Mouse (Mus musculus) ES-Bruce4 (cell line): ENCODE measurements around the gene Npw. TPM values are rescaled to one million over a fixed set of nuclear protein-coding genes. Genes with fewer than 3 reads are reported as not detected.
A peak's percentile ranks its signal among the peaks of the same experiment; 100 is the strongest.
"Not testable (repeated sequence)": the region's sequence is repeated elsewhere in the genome, so short reads cannot be mapped to it uniquely, and the experiment has no call there.

Source experiments
- H3K27ac ChIP-seq: 2 replicates; pipeline ENCODE4 v1.5.1; 2012; ENCODE audit warnings: low read length, inconsistent platforms; ENCODE audit not compliant: insufficient read depth
- H3K27me3 ChIP-seq: 2 replicates; pipeline ENCODE4 v1.6.1; 2012; ENCODE audit warnings: mild to moderate bottlenecking, low read length, inconsistent platforms; ENCODE audit not compliant: control insufficient read depth, poor library complexity, insufficient read depth, severe bottlenecking
- H3K36me3 ChIP-seq: 2 replicates; pipeline ENCODE4 v1.6.1; 2012; ENCODE audit warnings: inconsistent platforms, mild to moderate bottlenecking, low read length, moderate library complexity; ENCODE audit not compliant: control insufficient read depth, poor library complexity, insufficient read depth, severe bottlenecking
- H3K4me1 ChIP-seq: one replicate; pipeline ENCODE4 v1.8.1; 2011; ENCODE audit warnings: low read length; ENCODE audit not compliant: control insufficient read depth, insufficient read depth
- H3K4me3 ChIP-seq: 2 replicates; pipeline ENCODE4 v1.5.1; 2011; ENCODE audit warnings: low read depth, mild to moderate bottlenecking, low read length
- H3K9ac ChIP-seq: 2 replicates; pipeline ENCODE4 v1.6.1; 2012; ENCODE audit warnings: low read depth, mild to moderate bottlenecking, inconsistent platforms; ENCODE audit not compliant: poor library complexity, severe bottlenecking
- H3K9me3 ChIP-seq: replicated peaks from 2 replicates; pipeline ENCODE4 v1.6.1; 2012; ENCODE audit warnings: mild to moderate bottlenecking, low read length, inconsistent platforms; ENCODE audit not compliant: control insufficient read depth, poor library complexity, insufficient read depth, severe bottlenecking
- CTCF ChIP-seq: IDR thresholded peaks from one replicate; pipeline ENCODE4 v1.8.1; 2011; ENCODE audit warnings: low read depth, low read length
- EP300 ChIP-seq: IDR thresholded peaks from 2 replicates; pipeline ENCODE4 v1.6.1; 2011; ENCODE audit warnings: low read depth, low read length; ENCODE audit not compliant: insufficient read depth
- POLR2A ChIP-seq: IDR thresholded peaks from one replicate; pipeline ENCODE4 v1.8.1; 2011; ENCODE audit warnings: low read length; ENCODE audit not compliant: insufficient read depth
- polyA plus RNA-seq: library from polyadenylated mRNA; stranded (reverse); fragments of >200 nt; gene quantifications from 2 replicates; pipeline ENCODE4 v1.2.4, GENCODE M21; 2011; ENCODE audit warnings: low read depth; ENCODE audit not compliant: missing spikeins, insufficient read depth, insufficient read length

Gene Npw
- polyA plus RNA-seq, 1 experiment: 1.6 TPM

DNA sequence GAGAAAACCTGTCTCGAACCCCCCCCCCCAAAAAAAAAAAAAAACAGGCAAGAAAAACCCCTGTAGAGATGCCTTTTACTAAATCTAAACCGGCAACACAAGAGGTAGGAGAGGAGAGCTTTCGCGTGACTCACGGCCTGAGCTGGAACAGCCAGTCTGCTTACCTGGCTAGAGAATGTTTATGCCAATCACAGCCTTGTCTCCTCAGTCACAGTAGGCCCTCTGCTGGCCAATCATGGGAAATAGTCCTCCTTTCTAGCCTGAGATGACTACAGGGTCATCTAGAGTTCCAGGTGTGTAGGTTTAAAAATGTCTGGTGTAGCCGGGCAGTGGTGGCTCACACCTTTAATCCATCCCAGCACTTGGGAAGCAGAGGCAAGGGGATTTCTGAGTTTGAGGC lies 9.2 kb upstream of the Npw start:
- H3K4me1 ChIP-seq: peaks cover 2% of the 10 kb centered on the region
- 0 out of 2 replicates have a peak overlapping the region, but pooled peaks have one; percentile 19 for H3K27ac ChIP-seq
- no peaks in the 10 kb centered on the region for H3K9me3 ChIP-seq
- no peak overlapping the region for H3K9ac ChIP-seq
- no peaks in the 10 kb centered on the region for H3K36me3 ChIP-seq
- no peak for TF ChIP-seq POLR2A
- peak; percentile 53 for TF ChIP-seq CTCF
- no peaks in the 10 kb centered on the region for H3K27me3 ChIP-seq
- H3K4me3 ChIP-seq: no peak overlapping the region

DNA sequence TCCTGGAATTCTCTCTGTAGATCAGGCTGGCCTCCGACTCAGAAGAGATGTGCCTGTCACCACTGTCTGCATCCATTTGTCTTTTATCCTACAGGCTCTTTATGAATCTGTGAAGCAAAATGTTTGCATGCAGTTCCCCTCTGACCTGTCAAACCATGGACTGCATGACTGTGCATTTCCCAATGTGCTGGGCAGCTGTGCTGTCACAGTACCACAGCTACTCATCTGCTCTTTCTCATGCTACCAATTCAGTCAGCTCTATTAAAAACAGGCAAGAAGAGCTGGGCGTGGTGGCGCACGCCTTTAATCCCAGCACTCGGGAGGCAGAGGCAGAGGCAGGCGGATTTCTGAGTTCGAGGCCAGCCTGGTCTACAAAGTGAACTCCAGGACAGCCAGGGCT lies 8.8 kb upstream of the Npw start:
- not testable (repeated sequence) for H3K4me3 ChIP-seq, H3K9me3 ChIP-seq, H3K4me1 ChIP-seq, H3K36me3 ChIP-seq, H3K27ac ChIP-seq, H3K27me3 ChIP-seq, H3K9ac ChIP-seq

DNA sequence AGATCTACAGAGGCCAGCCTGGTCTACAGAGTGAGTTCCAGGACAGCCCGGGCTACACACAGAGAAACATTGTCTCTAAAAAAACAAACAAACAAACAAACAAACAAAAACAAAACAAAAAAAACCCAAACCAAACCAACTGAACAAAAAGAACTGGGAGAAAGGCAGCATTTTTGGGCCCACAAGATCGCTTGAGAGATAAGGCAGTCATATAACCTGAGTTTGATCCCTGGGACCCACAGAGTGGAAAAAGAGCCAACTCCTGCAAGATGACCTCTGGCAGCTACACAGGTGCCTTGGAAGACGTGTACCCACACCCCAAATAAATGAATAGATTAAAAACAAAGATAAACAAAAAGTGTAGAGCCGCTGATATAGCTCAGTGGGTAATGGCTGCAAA lies 3.3 kb downstream of the Npw start:
- TF ChIP-seq EP300 (no peak), CTCF (no peak), POLR2A (no peak)
- Histone ChIP-seq H3K27ac (no peak overlapping the region), H3K27me3 (no peaks in the 10 kb centered on the region)

DNA sequence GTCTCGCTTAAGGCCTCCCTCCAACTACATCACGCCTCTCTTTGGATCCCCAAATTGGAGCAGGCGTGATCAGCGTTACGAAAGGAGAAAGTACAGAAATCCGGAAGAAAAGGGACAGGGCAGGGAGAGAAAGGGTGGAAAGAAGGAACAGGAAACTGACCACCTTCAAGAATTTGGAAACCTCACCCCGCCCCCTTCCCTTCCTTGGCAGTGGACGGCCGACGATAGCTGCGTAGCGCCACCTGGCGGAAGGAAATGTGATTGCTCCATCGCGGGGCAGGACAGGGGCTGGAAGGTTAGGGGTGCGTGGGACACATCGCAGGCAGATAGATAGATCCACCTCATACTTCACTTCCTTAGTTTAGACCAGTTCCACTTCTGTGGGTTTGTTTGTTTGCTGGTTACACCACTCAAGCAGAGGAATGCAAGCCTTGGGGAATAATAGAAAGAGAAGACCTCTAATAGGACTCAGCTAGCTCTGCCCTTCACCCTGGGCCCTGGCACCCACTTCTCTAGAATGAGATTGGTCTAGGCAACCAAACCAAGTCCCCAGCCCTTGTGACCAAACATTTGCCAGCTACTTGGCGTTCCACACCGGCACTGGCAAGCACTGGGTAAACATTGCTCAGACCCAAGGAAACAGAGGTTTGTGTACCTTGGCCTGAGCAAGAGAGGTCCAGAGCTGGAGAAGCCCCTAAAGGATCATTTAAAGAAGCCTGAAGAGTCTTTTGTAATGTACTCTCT lies 4.1 kb downstream of the Npw start:
- Histone ChIP-seq H3K4me3 (peak overlapping the region; percentile 47), H3K36me3 (no peaks in the 10 kb centered on the region), H3K9me3 (no peaks in the 10 kb centered on the region), H3K27me3 (no peaks in the 10 kb centered on the region), H3K9ac (0 out of 2 replicates have a peak overlapping the region, but pooled peaks have one; percentile 39), H3K27ac (no peak overlapping the region), H3K4me1 (no peaks in the 10 kb centered on the region)
- TF ChIP-seq CTCF: peak; percentile 98
- TF ChIP-seq POLR2A: no peak

More for the DNA sequence above, 3.3 kb downstream of the Npw start:
- Histone ChIP-seq H3K36me3 (no peaks in the 10 kb centered on the region), H3K9ac (no peak overlapping the region), H3K4me1 (no peaks in the 10 kb centered on the region), H3K4me3 (no peak overlapping the region), H3K9me3 (no peaks in the 10 kb centered on the region)

DNA sequence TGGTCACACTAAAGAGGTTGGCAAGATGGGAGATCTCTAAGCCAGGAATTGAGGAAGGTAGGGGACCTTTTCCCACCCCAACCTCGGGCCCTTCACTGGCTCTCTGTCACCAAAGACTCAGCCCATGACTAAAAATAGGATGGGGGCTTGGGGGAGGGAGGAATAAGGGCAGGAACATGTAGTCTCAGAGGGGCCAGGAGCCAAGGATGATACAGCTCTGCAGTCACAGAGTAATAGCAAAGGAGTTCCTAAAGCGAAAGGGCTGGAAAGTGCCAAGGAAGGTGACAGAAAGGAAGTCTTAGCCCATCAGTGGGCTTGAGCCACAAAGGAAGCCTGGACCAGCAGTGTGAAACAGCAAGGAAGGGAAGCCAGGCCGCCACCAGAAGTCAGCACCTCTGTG lies 6.4 kb downstream of the Npw start:
- TF ChIP-seq POLR2A: no peak
- TF ChIP-seq CTCF: no peak
- TF ChIP-seq EP300: no peak
- no peak overlapping the region for H3K9ac ChIP-seq
- H3K4me1 ChIP-seq: no peaks in the 10 kb centered on the region
- H3K27me3 ChIP-seq: no peaks in the 10 kb centered on the region
- H3K4me3 ChIP-seq: no peak overlapping the region
- no peak overlapping the region for H3K27ac ChIP-seq
- H3K9me3 ChIP-seq: no peaks in the 10 kb centered on the region
- no peaks in the 10 kb centered on the region for H3K36me3 ChIP-seq

DNA sequence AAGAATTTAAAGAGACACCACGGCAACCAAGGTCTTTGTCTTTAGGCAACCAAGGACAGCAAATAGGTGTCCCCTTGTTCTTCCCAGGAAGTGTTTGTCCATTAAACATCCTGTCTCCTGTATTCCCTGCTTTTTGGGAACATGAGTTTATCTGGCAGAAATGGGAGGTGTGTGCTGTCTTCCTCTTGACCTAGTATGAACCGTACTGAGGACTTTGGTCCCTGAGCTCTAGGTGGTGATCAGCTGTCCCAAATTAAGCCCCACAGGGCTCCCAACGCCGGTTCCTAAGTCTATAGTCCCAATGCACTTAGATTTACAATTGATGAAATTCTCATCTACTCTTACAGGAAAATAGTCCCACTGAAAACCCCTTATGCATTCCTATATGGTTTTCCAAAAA lies 7.5 kb downstream of the Npw start:
- no peaks in the 10 kb centered on the region for H3K27me3 ChIP-seq
- H3K27ac ChIP-seq: no peak overlapping the region
- peaks cover 2% of the 10 kb centered on the region for H3K4me1 ChIP-seq

More for the DNA sequence above, 7.5 kb downstream of the Npw start:
- H3K9me3 ChIP-seq: no peaks in the 10 kb centered on the region
- peak overlapping the region; percentile 83; the same call in 1 of the 2 replicates for H3K9ac ChIP-seq
- no peak overlapping the region for H3K4me3 ChIP-seq
- no peaks in the 10 kb centered on the region for H3K36me3 ChIP-seq
- no peak for TF ChIP-seq EP300
- TF ChIP-seq CTCF: no peak
- no peak for TF ChIP-seq POLR2A
